Mouse (Mus musculus) stomach, postnatal 0 days (tissue): ENCODE measurements at regions not wholly inside any gene's neighbourhood (a gene's known extent, or its start where the extent isn't known, plus 50 kb on each side); places are given as distances from the start of the nearest gene placed in this dataset.
A peak's percentile ranks its signal among the peaks of the same experiment; 100 is the strongest.

Experiments used
- ATAC-seq: fragments of 200-750 bp; cut with Nextera tagmentation; 2 replicates; pipeline ENCODE4 v1.8.0; 2017; ENCODE audit not compliant: low FRiP score, low TSS enrichment
- DNase-seq: peaks from one replicate; pipeline ENCODE4 v3.0.0-alpha.2; 2016; ENCODE audit warnings: low spot score
- H3K27ac ChIP-seq: fragments of 300-500 bp; sonication (generic); replicated peaks from 2 replicates; pipeline ENCODE4 v1.5.1; 2014; ENCODE audit warnings: mild to moderate bottlenecking, control low read depth
- H3K27me3 ChIP-seq: fragments of 300-500 bp; sonication (generic); 2 replicates; pipeline ENCODE4 v1.6.1; 2014; ENCODE audit warnings: low read length; ENCODE audit not compliant: control insufficient read depth, insufficient read depth
- H3K36me3 ChIP-seq: fragments of 300-500 bp; sonication (generic); 2 replicates; pipeline ENCODE4 v1.6.1; 2014; ENCODE audit warnings: low read length, mixed read lengths; ENCODE audit not compliant: control insufficient read depth, insufficient read depth
- H3K4me1 ChIP-seq: fragments of 300-500 bp; sonication (generic); replicated peaks from 2 replicates; pipeline ENCODE4 v1.6.1; 2014; ENCODE audit warnings: antibody characterized with exemption; ENCODE audit not compliant: control insufficient read depth, insufficient read depth
- H3K4me2 ChIP-seq: fragments of 300-500 bp; sonication (generic); replicated peaks from 2 replicates; pipeline ENCODE4 v1.6.1; 2014; ENCODE audit warnings: low read depth, mild to moderate bottlenecking, control low read depth, moderate library complexity
- H3K4me3 ChIP-seq: fragments of 300-500 bp; sonication (generic); 2 replicates; pipeline ENCODE4 v1.5.1; 2014; ENCODE audit warnings: low read depth, low read length, control low read depth
- H3K9ac ChIP-seq: fragments of 300-500 bp; sonication (generic); 2 replicates; pipeline ENCODE4 v1.6.1; 2014; ENCODE audit warnings: mild to moderate bottlenecking, low read length, control low read depth, mixed read lengths
- H3K9me3 ChIP-seq: fragments of 300-500 bp; sonication (generic); 2 replicates; pipeline ENCODE4 v1.6.1; 2016; ENCODE audit warnings: low read length; ENCODE audit not compliant: control insufficient read depth
- CTCF ChIP-seq: IDR thresholded peaks from 2 replicates; pipeline ENCODE4 v1.5.1; 2016; ENCODE audit warnings: antibody characterized with exemption, low read depth, mild to moderate bottlenecking, moderate library complexity
- EP300 ChIP-seq: optimal IDR thresholded peaks from 2 replicates; pipeline ENCODE3; 2016; ENCODE audit warnings: antibody characterized with exemption
- WGBS: fragments of 180-500 bp; shearing (Covaris S2); extraction: QIAGEN DNeasy Blood & Tissue Kit; methylation state at CpG from one replicate; pipeline ENCODE4 v1.1.7; 2014; 5-methylcytosine and 5-hydroxymethylcytosine counted together

DNA sequence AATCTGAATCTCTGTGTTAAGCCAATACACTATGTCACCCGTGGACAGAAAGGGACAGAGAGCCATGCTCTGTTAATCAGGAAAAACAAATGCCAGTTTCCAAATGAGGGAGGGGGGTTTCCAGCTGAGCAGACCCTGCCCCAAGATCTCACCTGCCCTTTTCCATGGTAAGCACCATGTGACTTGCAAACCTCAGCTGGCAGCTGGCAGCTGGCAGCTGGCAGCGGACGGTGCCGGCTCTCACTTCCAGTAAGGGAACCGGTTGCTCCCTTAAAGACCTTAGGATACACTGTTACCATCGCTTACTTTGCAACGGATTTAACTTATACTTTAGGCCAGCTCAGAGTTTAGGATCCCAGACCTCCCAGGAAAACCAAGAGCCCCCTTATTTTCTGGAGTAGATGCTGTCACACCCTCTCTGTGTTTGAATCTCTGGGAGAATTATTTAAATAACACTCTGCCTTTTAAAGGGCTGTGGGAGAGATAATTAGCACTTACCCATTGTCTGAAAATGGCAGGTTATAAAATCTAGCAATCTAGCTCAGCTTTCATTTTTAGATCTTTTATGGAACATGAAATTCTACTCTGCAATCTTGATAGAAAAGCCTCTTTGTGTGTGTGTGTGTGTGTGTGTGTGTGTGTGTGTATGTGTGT is 131.7 kb downstream of the Drd1 start:
- no peaks in the 10 kb centered on the region for H3K27me3 ChIP-seq
- no peaks in the 10 kb centered on the region for H3K36me3 ChIP-seq
- WGBS, result 81% methylated on average over 7 of the region's 7 CpGs
- H3K9me3 ChIP-seq, result no peaks in the 10 kb centered on the region
- no peak for TF ChIP-seq CTCF
- no peak for TF ChIP-seq EP300
- H3K4me1 ChIP-seq, result no peaks in the 10 kb centered on the region
- no peak overlapping the region for H3K27ac ChIP-seq
- H3K4me3 ChIP-seq, result no peak overlapping the region
- DNase-seq, result no peak
- no peak for ATAC-seq
- H3K9ac ChIP-seq, result no peak overlapping the region
- H3K4me2 ChIP-seq, result no peak overlapping the region

DNA sequence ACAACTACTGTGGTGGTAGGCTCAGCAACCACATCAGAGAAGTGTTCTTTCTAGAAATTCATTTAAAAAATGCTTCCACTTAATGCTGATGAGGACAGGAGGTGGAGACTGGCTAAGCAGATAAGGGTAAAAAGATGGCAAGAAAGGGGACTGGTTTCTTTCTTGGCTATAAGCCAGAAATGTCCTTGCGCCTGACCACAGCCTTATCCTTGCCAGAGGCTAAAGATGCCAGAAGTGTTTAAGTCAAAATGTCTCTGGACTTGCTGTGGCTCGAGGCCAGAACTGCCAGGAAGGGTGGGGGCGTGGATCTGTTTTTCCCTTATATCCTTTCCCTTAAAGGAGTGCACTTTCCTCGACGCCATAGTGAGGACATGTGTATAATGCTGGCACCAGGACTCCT is 133.7 kb downstream of the Drd1 start:
- no peak overlapping the region for H3K4me3 ChIP-seq
- 56% methylated on average over 5 of the region's 5 CpGs for WGBS
- H3K27ac ChIP-seq, result no peak overlapping the region
- H3K4me2 ChIP-seq, result no peak overlapping the region
- no peaks in the 10 kb centered on the region for H3K4me1 ChIP-seq
- H3K9me3 ChIP-seq, result no peaks in the 10 kb centered on the region
- TF ChIP-seq EP300, result no peak
- no peak for TF ChIP-seq CTCF
- H3K27me3 ChIP-seq, result no peaks in the 10 kb centered on the region
- H3K36me3 ChIP-seq, result no peaks in the 10 kb centered on the region
- ATAC-seq, result no peak
- DNase-seq, result no peak
- H3K9ac ChIP-seq, result no peak overlapping the region

DNA sequence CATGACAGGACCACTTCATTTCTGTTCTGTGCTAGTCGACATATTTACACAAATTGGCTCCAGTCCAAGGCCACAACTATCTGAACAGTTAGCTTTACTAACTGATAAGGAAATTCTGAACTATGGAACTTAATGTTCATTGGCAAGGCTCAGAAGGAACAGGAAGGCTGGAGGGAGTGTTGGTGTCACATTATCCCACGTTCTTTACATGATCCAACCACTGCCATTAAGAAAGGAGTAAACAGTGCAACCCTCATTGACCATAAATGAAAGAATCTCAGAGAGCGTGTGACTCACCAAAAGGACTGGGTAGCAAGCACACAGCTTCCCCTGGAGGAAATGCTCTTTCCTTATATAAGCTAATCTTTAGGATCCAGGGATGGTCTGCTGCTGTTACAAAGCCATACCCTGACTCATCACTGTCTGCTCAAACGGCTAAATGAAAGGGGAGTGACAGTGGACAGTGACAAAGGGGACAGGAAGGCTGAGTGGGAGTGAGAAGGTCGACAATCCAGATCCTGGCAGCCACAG is 135.6 kb downstream of the Drd1 start:
- TF ChIP-seq CTCF (no peak), EP300 (no peak)
- whole genome bisulfite sequencing, result 20% methylated on average over 5 of the region's 5 CpGs
- ATAC-seq (peak; percentile 72; the same call in 1 of the 2 replicates), DNase-seq (peak; percentile 19)
- Histone ChIP-seq H3K9ac (no peak overlapping the region), H3K4me2 (no peak overlapping the region), H3K9me3 (no peaks in the 10 kb centered on the region), H3K4me1 (no peaks in the 10 kb centered on the region), H3K36me3 (no peaks in the 10 kb centered on the region), H3K4me3 (no peak overlapping the region), H3K27me3 (no peaks in the 10 kb centered on the region), H3K27ac (no peak overlapping the region)

DNA sequence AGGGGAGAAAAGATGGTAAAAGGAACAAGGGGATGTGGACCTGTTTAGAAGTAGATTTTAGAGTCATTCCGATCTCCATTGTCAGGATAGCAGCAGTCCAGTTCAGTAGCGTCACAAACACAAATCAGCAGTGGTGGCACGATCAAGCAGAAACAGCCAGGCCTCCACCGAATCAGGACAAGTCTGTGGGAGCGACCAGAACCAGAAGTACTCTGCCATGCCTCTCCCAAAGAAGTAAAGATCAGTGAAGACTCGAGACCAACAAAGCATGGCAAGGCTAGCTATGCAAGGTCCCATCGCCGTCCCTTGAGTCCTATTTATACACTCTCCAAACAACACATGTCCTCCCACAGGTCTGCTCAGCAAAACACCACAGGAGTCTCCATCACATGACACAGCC is 140.0 kb downstream of the Drd1 start:
- Histone ChIP-seq H3K4me2 (no peak overlapping the region), H3K9me3 (no peaks in the 10 kb centered on the region), H3K27me3 (no peaks in the 10 kb centered on the region), H3K27ac (no peak overlapping the region), H3K4me3 (no peak overlapping the region), H3K9ac (no peak overlapping the region), H3K4me1 (no peaks in the 10 kb centered on the region), H3K36me3 (no peaks in the 10 kb centered on the region)
- DNase-seq (no peak), ATAC-seq (no peak)
- 87% methylated on average over 8 of the region's 8 CpGs for WGBS
- TF ChIP-seq EP300, result no peak
- no peak for TF ChIP-seq CTCF

DNA sequence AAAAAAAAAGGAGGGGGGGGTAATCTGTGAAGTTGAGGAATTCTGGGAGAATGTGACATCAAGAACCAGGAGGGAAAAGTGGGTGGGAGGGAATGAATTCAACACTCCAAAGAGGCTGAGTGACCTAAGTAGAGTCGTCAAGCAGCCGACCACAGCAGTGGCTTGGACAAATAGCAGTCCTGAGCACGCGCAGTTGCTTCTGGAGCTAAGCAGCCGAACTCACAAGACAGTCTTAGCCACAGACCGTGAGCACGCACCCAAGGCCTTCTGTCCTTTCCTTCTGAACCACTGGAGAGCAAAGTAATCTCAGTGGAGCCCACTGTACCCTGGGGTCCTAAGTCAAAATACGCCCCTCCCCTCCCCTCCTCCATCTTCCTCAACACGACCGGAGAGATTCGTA is 141.1 kb downstream of the Drd1 start:
- DNase-seq (no peak), ATAC-seq (no peak)
- TF ChIP-seq CTCF (no peak), EP300 (no peak)
- Histone ChIP-seq H3K9me3 (no peaks in the 10 kb centered on the region), H3K27me3 (no peaks in the 10 kb centered on the region), H3K9ac (no peak overlapping the region), H3K27ac (no peak overlapping the region), H3K36me3 (no peaks in the 10 kb centered on the region), H3K4me3 (no peak overlapping the region), H3K4me1 (no peaks in the 10 kb centered on the region), H3K4me2 (no peak overlapping the region)
- WGBS, result 64% methylated on average over 11 of the region's 11 CpGs

DNA sequence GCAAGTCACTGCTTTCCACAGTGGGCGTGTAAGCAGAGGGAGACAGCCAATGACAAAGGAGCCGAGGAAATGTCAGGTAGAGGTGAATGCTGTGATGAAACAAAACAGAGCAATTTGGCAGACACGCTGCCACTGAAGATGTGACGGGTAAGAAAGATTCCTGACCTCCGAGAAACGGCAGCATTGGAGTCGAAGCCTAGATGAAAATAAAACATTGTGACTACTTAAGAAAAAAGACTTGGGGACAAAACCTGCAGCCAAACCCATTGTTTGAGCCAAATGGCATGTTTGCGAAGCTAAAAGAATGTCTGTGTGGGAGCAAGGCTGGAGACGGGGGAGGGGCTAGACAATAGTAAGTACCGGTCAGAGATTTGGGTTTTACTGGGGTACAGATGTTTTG is 142.0 kb downstream of the Drd1 start:
- Histone ChIP-seq H3K9ac (no peak overlapping the region), H3K27me3 (no peaks in the 10 kb centered on the region), H3K9me3 (no peaks in the 10 kb centered on the region), H3K4me3 (no peak overlapping the region), H3K36me3 (no peaks in the 10 kb centered on the region), H3K27ac (no peak overlapping the region), H3K4me1 (no peaks in the 10 kb centered on the region), H3K4me2 (no peak overlapping the region)
- ATAC-seq, result no peak
- DNase-seq, result no peak
- 34% methylated on average over 10 of the region's 10 CpGs for WGBS
- no peak for TF ChIP-seq CTCF
- no peak for TF ChIP-seq EP300
